Mouse (Mus musculus) small intestine, adult 2 months (tissue): ENCODE measurements around the gene Pla2r1.

Experiments used
- CTCF ChIP-seq: fragments of 200-500 bp; IDR thresholded peaks from 2 replicates; pipeline ENCODE4 v1.5.1; 2012; ENCODE audit warnings: low read depth, mild to moderate bottlenecking, control low read depth, inconsistent platforms, low read length, moderate library complexity, mixed read lengths; ENCODE audit not compliant: insufficient replicate concordance, insufficient read length; ENCODE audit errors: extremely low read depth
- POLR2A ChIP-seq: fragments of 200-500 bp; IDR thresholded peaks from 2 replicates; pipeline ENCODE4 v1.6.1; 2012; ENCODE audit warnings: low read depth, mild to moderate bottlenecking, control low read depth, inconsistent platforms, low read length, moderate library complexity

DNA sequence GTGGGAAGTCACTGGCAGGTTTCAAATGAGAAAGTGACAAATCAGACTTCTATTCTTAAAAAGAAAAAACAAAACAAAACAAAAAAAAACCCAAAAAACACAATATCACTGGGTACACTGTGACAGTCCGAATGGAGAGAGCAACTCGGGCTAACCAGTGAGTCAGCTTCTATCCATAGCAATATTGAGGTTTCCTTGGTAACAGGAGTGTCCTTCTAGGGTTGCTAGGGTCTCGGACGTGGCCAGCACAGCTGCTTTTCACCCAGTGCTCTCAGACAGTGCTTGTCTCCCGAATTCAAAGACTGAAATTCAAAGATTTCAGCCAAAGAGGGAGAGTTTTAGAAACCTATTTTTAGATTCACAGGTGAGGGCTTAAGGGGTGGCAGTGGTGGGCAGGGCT is 20.6 kb downstream of the Pla2r1 start:
- TF ChIP-seq CTCF (no peak), POLR2A (no peak)
